Mouse (Mus musculus) hindbrain, embryonic 11.5 days (tissue): ENCODE results near the gene Rasa1. TPM values are rescaled to one million over a fixed set of nuclear protein-coding genes. Genes with fewer than 3 reads are reported as not detected.
A peak's percentile ranks its signal among the peaks of the same experiment; 100 is the strongest.

Source experiments
- ATAC-seq: fragments of 200-750 bp; cut with Nextera tagmentation; 2 replicates; pipeline ENCODE4 v1.8.0; 2017; ENCODE audit warnings: mild to moderate bottlenecking, moderate TSS enrichment, moderate library complexity; ENCODE audit not compliant: low FRiP score
- DNase-seq: peaks from one replicate; pipeline ENCODE4 v3.0.0-alpha.2; 2015; ENCODE audit warnings: low spot score
- H3K27ac ChIP-seq: fragments of 300-500 bp; sonication (generic); 2 replicates; pipeline ENCODE4 v1.5.1; 2014; ENCODE audit warnings: mild to moderate bottlenecking, low read depth, low read length
- H3K27me3 ChIP-seq: fragments of 300-500 bp; sonication (generic); 2 replicates; pipeline ENCODE4 v1.6.1; 2014; ENCODE audit warnings: mild to moderate bottlenecking, low read length, moderate library complexity, mixed read lengths; ENCODE audit not compliant: control insufficient read depth, insufficient read depth
- H3K36me3 ChIP-seq: fragments of 300-500 bp; sonication (generic); 2 replicates; pipeline ENCODE4 v1.6.1; 2014; ENCODE audit warnings: mild to moderate bottlenecking, low read length, moderate library complexity, mixed read lengths; ENCODE audit not compliant: control insufficient read depth, insufficient read depth
- H3K4me1 ChIP-seq: fragments of 300-500 bp; sonication (generic); replicated peaks from 2 replicates; pipeline ENCODE4 v1.6.1; 2014; ENCODE audit warnings: low read length, mixed read lengths; ENCODE audit not compliant: control insufficient read depth, insufficient read depth
- H3K4me2 ChIP-seq: fragments of 300-500 bp; sonication (generic); replicated peaks from 2 replicates; pipeline ENCODE4 v1.6.1; 2014; ENCODE audit warnings: mild to moderate bottlenecking, low read depth, low read length
- H3K4me3 ChIP-seq: fragments of 300-500 bp; sonication (generic); 2 replicates; pipeline ENCODE4 v1.5.1; 2014; ENCODE audit warnings: low read depth, low read length
- H3K9ac ChIP-seq: fragments of 300-500 bp; sonication (generic); 2 replicates; pipeline ENCODE4 v1.6.1; 2014; ENCODE audit warnings: low read depth, low read length
- H3K9me3 ChIP-seq: fragments of 300-500 bp; sonication (generic); 2 replicates; pipeline ENCODE4 v1.6.1; 2016; ENCODE audit warnings: low read length; ENCODE audit not compliant: control insufficient read depth
- WGBS: fragments of 180-500 bp; shearing (Covaris S2); extraction: QIAGEN DNeasy Blood & Tissue Kit; methylation state at CpG from one replicate; pipeline ENCODE4 v1.1.7; 2014; 5-methylcytosine and 5-hydroxymethylcytosine counted together
- polyA plus RNA-seq: library from polyadenylated mRNA; unstranded; fragments of >200 nt; fragmentation: Nextera tagmentation; extraction: Ambion mirVana; gene quantifications from 2 replicates; pipeline ENCODE4 v1.2.1, GENCODE M21; 2014

The Rasa1 gene
- polyA plus RNA-seq: 60.0 and 64.0 TPM in 2 replicates

GRCm38 (mm10) chr13:85288843-85289713, at the start of gene Rasa1:
Gene Rasa1 (minus strand): TSS chr13:85289130.
- ATAC-seq (peak; percentile 99), DNase-seq (peak; percentile 98)
- H3K4me1 ChIP-seq: no peaks in the 10 kb centered on the region
- peak within 1 kb of the TSS; percentile 97 for H3K4me3 ChIP-seq
- H3K9ac ChIP-seq: peak within 1 kb of the TSS; percentile 96
- no peaks in the 10 kb centered on the region for H3K27me3 ChIP-seq
- H3K36me3 ChIP-seq: no peaks in the 10 kb centered on the region
- under 1% methylated on average over 60 of the region's 97 CpGs for WGBS
- peak within 1 kb of the TSS; percentile 100 for H3K27ac ChIP-seq
- H3K4me2 ChIP-seq: peak within 1 kb of the TSS; percentile 47
- H3K9me3 ChIP-seq: no peaks in the 10 kb centered on the region

GRCm38 (mm10) chr13:85311547-85311946, 22.6 kb upstream of the Rasa1 start:
- Histone ChIP-seq H3K27ac (no peak overlapping the region), H3K27me3 (no peaks in the 10 kb centered on the region), H3K4me3 (no peak overlapping the region), H3K4me1 (no peaks in the 10 kb centered on the region), H3K36me3 (no peaks in the 10 kb centered on the region), H3K9me3 (no peaks in the 10 kb centered on the region), H3K4me2 (no peak overlapping the region), H3K9ac (no peak overlapping the region)
- ATAC-seq (no peak), DNase-seq (no peak)
- WGBS: 91% methylated on average over 2 of the region's 2 CpGs

DNA sequence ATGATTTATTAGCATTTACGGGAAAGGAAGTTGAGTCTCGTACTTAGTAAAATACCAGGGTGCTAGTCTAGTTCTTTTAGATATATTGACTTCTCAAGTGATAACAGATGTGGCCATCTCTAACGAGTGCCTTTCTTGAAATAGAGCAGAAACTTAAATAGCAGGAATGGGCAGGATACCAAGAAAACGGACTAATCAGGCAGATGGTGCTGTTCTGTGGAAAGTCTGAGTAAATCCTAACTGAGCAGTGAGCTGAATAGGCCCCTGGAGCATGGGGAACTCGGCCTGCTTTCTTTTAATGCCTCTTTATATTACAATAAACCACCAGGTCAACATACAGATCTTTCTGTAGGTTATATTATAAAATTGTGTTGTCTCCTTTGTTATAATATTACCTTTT, 22.0 kb upstream of the Rasa1 start:
- no peaks in the 10 kb centered on the region for H3K27me3 ChIP-seq
- ATAC-seq (no peak), DNase-seq (no peak)
- no peaks in the 10 kb centered on the region for H3K4me1 ChIP-seq
- no peak overlapping the region for H3K4me3 ChIP-seq
- no peak overlapping the region for H3K4me2 ChIP-seq
- H3K9me3 ChIP-seq: no peaks in the 10 kb centered on the region
- H3K9ac ChIP-seq: no peak overlapping the region
- 76% methylated on average over 5 of the region's 5 CpGs for WGBS
- no peaks in the 10 kb centered on the region for H3K36me3 ChIP-seq
- no peak overlapping the region for H3K27ac ChIP-seq

- ATAC-seq (no peak), DNase-seq (no peak)
- Histone ChIP-seq H3K27me3 (no peaks in the 10 kb centered on the region), H3K4me3 (no peak overlapping the region), H3K9ac (no peak overlapping the region), H3K4me2 (no peak overlapping the region), H3K27ac (no peak overlapping the region), H3K9me3 (no peaks in the 10 kb centered on the region), H3K4me1 (no peaks in the 10 kb centered on the region), H3K36me3 (no peaks in the 10 kb centered on the region)
- WGBS: 90% methylated on average over 2 of the region's 2 CpGs
These were observed 21.6 kb upstream of the Rasa1 start for GRCm38 (mm10) chr13:85310483-85310882.

DNA sequence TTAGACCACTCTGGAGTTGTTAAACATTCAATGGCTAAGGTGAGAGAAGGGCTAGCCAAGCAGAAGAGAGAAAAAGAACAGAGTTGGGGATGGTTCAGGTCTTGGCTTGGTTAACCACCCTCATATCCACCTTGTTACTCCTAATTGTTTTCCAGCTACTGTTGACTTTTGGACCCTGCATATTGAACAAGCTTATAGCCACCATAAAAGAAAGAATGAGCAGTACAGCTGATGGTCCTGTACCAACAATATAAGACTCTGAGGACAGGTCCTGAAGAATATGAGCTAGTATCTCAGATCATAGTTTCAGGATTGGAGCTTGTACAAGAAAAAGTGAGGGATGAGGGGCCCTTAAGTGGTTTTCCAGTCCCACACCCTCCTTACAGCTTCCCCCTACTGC, 17.1 kb upstream of the Rasa1 start:
- no peaks in the 10 kb centered on the region for H3K36me3 ChIP-seq
- no peaks in the 10 kb centered on the region for H3K9me3 ChIP-seq
- no peak overlapping the region for H3K4me2 ChIP-seq
- H3K4me3 ChIP-seq: no peak overlapping the region
- ATAC-seq (no peak), DNase-seq (no peak)
- H3K4me1 ChIP-seq: no peaks in the 10 kb centered on the region
- H3K27me3 ChIP-seq: no peaks in the 10 kb centered on the region
- no peak overlapping the region for H3K9ac ChIP-seq
- no peak overlapping the region for H3K27ac ChIP-seq

DNA sequence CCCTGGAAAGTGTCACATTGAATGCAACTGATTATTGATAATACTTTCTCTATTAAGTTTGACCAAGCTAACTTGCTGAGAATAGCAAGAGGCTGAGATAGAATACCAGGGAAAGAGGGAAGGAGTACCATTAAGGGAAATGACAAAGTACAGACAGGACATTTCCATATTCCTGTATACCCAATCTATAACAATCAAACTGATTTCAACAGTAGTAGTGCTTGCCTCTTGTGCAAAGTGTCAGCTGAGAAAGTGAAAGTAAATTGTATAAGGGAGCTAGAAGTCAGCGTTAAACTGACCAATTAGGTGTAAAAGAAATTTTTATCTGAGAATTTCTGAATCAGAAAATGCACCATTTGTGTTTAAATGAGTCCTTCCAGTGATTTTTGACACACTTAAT, 1.7 kb upstream of the Rasa1 start:
- Histone ChIP-seq H3K4me2 (no peak overlapping the region), H3K27me3 (no peaks in the 10 kb centered on the region), H3K36me3 (no peaks in the 10 kb centered on the region), H3K9ac (no peak overlapping the region), H3K27ac (no peak overlapping the region), H3K4me1 (no peaks in the 10 kb centered on the region), H3K9me3 (no peaks in the 10 kb centered on the region), H3K4me3 (no peak overlapping the region)
- 83% methylated on average over 1 of the region's 1 CpGs for WGBS
- ATAC-seq (no peak), DNase-seq (no peak)

- no peaks in the 10 kb centered on the region for H3K36me3 ChIP-seq
- H3K27me3 ChIP-seq: no peaks in the 10 kb centered on the region
- peak overlapping the region; percentile 45 for H3K4me2 ChIP-seq
- peak overlapping the region; percentile 97 for H3K4me3 ChIP-seq
- H3K27ac ChIP-seq: peak overlapping the region; percentile 100
- H3K4me1 ChIP-seq: no peaks in the 10 kb centered on the region
- DNase-seq (no peak), ATAC-seq (peak; percentile 13)
- no peaks in the 10 kb centered on the region for H3K9me3 ChIP-seq
- 0% methylated on average over 33 of the region's 35 CpGs for WGBS
- H3K9ac ChIP-seq: peak overlapping the region; percentile 96
These were observed 422 bp downstream of the Rasa1 start for GRCm38 (mm10) chr13:85288574-85288842.

- WGBS: 1% methylated on average over 25 of the region's 25 CpGs
- Histone ChIP-seq H3K36me3 (no peaks in the 10 kb centered on the region), H3K4me3 (peak overlapping the region; percentile 97), H3K27ac (peak overlapping the region; percentile 100), H3K9me3 (no peaks in the 10 kb centered on the region), H3K4me2 (peak overlapping the region; percentile 45), H3K27me3 (no peaks in the 10 kb centered on the region), H3K4me1 (no peaks in the 10 kb centered on the region), H3K9ac (peak overlapping the region; percentile 96)
- ATAC-seq (no peak; the same call in 1 of the 2 replicates), DNase-seq (peak; percentile 69)
These were observed 905 bp downstream of the Rasa1 start for GRCm38 (mm10) chr13:85287876-85288573.

- Histone ChIP-seq H3K27ac (no peak overlapping the region), H3K4me1 (no peaks in the 10 kb centered on the region), H3K36me3 (no peaks in the 10 kb centered on the region), H3K9me3 (no peaks in the 10 kb centered on the region), H3K27me3 (no peaks in the 10 kb centered on the region), H3K4me2 (no peak overlapping the region), H3K9ac (no peak overlapping the region), H3K4me3 (no peak overlapping the region)
- ATAC-seq (no peak), DNase-seq (no peak)
These were observed 6.3 kb downstream of the Rasa1 start for GRCm38 (mm10) chr13:85282626-85283025.
